Mouse (Mus musculus): ENCODE measurements at regions not wholly inside any gene's neighbourhood (a gene's known extent, or its start where the extent isn't known, plus 50 kb on each side); places are given as distances from the start of the nearest gene placed in this dataset.

DNA sequence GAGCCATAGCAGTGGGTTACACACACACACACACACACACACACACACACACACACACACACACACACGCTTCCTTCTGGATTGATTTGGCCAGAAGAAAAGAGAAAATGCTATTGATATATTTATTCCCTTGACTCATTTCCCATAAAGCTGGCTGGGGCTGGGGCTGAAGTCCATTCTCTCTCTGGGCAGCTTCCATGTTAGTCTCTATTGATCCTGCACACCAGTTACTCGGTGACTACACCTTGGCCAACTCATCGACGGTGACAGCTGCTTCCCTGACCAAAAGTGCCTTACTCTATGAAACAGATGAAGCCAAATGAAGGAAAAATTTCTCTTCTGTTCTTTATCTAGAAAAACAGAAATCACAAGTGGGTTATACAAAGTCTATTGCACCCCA, 82.1 kb downstream of the Snx18 start:
- DNase-seq (ENCODE audit: low spot score in 2 of 2): no peak

DNA sequence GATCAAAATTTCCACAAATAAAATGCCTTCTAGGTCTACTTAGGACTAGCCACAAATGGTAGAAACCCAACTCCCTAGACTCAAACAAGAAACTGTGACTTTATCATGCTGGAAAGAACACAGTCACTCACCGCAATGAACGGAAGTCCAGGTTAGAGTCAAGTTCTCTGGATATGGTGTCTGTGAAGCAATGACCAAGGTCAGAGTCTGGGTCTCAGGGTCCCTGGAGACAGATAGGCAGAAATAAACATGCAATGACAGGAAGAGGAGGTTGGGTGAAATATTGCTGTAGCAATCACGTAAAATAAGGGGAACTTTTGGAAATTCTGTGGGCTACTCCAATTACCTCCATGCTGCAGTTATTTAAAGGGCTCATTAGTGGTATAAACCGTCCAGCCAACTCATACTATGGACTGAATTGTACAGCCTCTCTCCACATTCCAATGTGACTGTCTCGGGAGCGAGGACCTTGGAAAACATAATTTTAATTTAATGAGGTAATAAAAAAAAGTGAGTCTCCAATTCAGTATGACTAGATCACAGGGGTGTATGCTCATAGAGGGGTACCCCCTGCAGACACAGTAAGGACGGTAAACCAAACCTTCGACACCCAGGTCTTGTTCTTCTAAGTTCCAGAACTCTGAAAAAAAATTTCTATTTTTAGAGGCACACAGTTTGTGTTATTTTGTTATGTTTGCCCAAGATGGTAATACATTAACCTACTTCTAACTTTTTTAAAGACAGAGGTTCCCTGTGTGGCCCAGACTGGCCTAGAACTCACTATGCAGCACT, 83.5 kb downstream of the Snx18 start:
- no peak for DNase-seq (ENCODE audit: low spot score in 2 of 2)

- no peak for DNase-seq (ENCODE audit: low spot score in 2 of 2)
These were observed 84.4 kb downstream of the Snx18 start for GRCm38 (mm10) chr13:113533884-113534445.

DNA sequence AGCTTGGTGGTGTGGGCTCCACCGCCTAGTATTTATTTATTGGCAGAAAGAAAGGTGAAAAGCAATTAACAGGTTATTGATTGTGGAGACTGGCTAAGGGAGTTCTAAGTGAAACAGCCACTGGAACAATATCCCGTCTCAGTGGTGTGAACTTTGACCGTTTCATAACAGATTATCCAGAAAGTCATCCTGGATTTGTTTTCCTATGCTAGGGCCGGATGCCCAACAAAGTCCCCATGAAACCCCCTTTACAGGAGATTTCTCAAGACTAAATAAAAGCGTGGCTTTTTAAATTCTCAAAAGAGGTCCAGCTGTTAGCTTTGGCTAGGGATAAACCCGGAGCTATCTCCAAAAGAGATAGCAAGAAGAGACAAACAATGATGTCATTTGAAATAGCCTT, 91.4 kb downstream of the Snx18 start:
- peak; percentile 76 to 78 for DNase-seq (ENCODE audit: low spot score in 2 of 2)

DNA sequence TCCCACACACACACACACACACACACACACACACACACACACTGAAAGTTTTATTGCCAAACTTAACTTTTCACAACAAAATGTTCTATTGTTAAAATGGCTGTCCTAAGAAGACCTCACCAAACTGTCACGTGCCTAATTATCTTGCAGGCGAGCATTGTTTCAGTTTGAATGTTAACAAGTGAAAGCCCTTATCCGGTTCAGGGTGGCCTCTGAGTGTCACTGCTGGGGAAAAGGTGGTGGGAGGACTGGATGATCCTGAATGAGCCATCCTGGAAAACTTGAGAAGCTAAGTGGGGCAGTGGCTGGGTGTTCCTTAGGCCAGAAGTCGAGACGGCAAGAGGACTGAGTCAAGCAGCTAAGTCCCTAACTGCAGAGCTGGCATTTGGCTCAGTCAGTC, 94.9 kb downstream of the Snx18 start:
- no peak for DNase-seq (ENCODE audit: low spot score in 2 of 2)

GRCm38 (mm10) chr13:113518144-113518543, 100.2 kb downstream of the Snx18 start:
- DNase-seq (ENCODE audit: low spot score in 2 of 2): no peak

GRCm38 (mm10) chr13:113516102-113516501, 102.3 kb downstream of the Snx18 start:
- peak in 1 of 2 experiments; percentile 52 for DNase-seq (ENCODE audit: low spot score in 2 of 2)

DNA sequence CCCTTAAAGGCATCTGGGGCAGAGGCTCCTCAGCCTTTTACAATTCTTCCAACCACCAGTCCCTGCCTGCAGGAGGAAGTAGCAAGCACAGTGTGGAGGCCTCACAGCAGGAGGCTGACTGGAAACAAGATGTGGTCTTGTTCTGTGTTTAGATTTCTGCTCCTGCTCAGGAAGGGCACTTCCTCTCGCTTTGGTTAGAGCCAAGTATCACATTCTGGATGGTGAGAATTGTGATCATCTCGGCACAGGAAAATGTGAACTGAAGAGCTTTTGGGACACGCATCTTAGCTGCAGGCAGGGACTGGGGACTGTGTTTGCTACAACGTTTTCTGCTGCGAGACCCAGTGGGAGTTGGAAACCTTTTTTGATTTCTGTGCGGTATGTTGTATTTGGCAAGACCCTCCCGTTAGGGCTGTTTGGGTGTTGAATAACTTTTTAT, 103.2 kb downstream of the Snx18 start:
- no peak for DNase-seq (ENCODE audit: low spot score in 2 of 2)

DNA sequence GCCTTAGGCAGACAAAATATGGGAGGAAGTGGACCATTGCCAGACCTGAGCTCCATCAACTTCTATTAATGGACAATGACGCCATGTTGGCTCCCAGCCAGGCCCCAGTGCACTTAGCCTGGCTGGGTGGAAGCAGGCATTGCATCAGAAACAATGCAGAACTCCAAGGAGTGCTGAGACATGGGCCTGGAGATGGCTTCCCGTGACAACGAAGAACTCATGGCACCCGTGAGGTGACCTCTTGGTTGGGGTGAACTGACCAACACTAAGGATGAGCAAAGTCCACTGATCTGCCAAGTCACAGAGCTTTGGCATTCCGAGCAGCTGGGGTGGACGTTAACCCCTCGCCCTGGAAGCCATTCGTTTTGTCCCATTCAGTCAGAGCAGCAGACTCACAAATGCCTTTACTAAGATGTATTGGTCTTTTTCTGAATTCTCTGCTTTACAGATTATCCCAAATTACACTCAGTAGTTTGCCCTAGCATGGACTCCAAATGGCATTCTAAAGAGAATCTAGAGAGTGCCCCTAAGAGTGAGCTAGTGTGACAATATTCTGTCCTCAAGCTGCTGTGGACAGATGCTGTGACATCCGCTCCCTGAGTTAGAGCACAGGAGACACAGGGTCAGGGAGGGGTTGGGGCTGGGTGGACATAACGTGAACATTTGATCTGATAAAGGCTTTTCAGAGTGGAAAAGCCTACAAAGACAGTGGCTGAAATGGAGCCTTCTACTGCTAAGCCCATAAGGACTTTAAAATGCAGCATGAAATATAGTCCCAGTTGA, 108.8 kb downstream of the Snx18 start:
- peak; percentile 86 to 92 for DNase-seq (ENCODE audit: low spot score in 2 of 2)

- DNase-seq (ENCODE audit: low spot score in 2 of 2): no peak
These were observed 110.1 kb downstream of the Snx18 start for GRCm38 (mm10) chr13:113508124-113508728.

DNA sequence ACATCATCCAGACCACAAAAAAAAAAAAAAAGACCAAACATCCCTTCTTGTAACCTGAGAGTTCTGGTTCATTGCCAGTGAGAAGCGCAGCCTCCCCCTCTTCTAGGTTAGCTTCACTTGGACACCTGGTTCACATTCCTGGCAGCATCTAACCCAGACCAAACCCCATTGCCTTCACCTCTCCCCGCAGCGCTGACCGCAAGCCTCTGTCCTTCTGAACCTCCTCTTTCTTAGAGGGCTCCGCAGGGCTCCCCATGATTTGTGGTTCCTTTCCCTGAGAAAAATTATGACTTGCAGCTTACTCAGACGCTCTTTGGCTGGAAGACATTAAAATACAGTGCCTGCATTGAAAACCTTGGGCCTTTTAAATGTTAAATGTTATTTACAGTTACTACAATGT, 115.8 kb downstream of the Snx18 start:
- no peak for DNase-seq (ENCODE audit: low spot score in 2 of 2)

DNA sequence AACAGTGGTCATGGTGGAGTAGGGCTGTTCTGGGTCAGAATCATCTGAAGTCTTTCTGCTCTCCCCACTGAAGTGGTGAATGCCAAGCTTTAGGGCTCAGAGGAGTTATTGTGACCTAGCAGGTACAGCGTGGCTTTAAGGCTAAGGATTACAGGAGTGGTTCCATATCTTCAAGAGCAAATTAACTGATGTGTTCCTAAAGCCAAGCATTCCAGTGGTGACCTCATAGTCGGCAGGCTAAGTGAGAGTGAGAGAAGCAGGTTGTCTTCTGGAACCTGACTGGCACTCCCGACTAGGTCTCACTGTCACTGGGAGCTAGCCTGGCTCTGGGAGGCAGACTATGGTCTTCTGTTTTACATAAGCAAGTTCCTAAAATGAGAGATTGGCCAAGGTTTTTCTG, 116.3 kb downstream of the Snx18 start:
- no peak for DNase-seq (ENCODE audit: low spot score in 2 of 2)

DNA sequence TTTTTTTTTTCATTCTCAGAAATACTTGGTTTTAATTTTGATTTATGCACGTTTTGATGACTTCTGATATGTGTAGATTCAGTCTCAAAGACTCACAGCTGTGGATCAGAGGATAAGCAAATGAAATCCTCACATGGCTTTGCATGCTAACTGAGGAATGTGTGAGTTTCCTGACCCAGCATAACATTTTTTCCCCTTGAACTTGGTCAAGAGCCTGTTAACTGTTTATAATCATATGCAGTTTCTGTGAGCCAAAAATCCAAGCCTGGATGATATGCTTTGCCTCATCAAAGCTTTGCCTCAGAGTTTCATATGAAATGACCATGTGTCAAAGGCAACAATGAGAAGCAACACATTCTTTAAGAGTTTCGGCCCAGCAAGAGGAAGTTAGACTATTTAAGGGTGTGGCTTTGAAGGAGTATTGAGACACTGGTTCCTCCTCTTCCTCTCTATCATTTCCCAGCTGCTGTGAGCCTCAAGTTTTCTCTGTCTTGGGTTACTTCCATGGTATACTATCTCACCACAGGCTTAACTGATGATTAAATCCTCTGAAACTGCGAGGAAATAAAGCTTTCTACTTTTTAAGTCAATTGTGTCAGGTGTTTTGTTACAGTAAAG, 117.9 kb downstream of the Snx18 start:
- DNase-seq (ENCODE audit: low spot score in 2 of 2): no peak

DNA sequence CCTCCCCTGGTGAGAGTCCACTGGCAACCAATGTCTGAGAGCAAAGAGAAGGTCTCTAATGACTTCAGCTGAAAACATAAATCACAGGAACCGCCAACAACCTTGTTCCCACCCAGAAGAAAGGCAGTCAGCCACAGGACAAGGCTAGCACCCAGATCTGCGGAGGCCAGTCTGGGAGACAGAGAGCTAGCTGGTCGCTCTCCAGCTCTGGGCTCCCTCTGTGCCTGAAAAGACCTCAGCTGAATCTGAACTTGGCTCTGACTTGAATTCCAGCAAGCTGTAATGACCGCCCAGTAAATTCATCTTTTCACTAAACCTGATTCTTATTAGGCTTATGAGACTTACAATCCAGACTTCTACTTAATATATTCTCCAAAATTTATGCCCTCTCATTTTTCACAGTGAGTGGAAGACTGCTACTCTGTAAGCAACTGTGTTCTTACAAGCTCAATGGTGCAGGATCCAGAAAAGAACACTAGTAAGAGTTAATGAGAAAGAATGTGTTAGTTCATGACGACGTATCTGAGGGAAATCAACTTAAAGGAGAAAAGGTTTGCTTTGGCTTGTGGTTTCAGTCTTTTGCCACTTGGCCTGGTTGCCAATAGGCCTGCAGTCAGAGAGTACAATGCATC, 119.2 kb downstream of the Snx18 start:
- peak; percentile 57 to 65 for DNase-seq (ENCODE audit: low spot score in 2 of 2)

GRCm38 (mm10) chr13:113495595-113496285, 122.6 kb downstream of the Snx18 start:
- no peak for DNase-seq (ENCODE audit: low spot score in 2 of 2)

- no peak for DNase-seq (ENCODE audit: low spot score in 2 of 2)
These were observed 123.2 kb downstream of the Snx18 start for GRCm38 (mm10) chr13:113495136-113495535.

- DNase-seq (ENCODE audit: low spot score in 2 of 2): no peak
These were observed 123.7 kb downstream of the Snx18 start for GRCm38 (mm10) chr13:113494688-113495087.

DNA sequence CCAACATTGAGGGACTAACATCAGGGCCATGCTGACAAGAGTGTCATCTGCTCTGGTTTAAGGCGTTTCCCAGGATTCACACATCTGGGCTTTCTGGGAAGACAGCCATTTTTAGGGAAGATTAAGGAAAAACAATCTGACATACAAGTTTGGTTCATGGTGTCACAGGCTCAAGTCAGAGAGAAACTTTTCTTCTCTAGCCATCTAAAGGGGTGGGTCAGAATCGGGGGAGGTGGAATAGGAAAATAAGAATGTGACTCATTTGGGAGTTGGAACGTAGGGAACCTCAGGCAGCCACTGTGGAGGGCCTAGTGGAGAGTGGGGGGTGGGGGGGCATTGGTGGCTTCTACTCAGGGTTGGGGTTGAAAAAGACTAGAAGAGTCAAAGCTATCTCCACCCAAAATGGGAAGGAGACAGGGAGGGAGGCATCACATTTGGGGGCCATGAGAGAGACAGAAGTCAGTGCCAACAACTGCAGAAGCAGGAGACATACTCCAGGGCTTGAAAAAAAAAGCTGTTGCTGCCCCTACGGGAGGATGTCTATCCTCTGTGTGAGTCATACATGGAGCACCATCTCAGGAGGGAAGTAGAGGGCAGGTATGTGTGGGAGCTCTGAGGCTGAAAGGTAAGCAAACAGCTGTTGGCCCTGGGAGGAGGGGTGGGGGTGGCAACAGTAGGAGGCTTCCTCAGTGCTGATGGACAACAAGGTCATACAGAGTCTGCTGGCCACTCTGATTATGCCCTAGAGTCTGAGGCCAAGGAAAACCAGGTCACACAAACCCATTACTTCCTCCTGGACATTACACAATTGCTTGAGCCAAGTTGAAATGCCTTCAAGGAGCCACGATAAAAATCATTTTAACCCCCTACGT, 128.2 kb downstream of the Snx18 start:
- DNase-seq (ENCODE audit: low spot score in 2 of 2): peak in 1 of 2 experiments; percentile 25

DNA sequence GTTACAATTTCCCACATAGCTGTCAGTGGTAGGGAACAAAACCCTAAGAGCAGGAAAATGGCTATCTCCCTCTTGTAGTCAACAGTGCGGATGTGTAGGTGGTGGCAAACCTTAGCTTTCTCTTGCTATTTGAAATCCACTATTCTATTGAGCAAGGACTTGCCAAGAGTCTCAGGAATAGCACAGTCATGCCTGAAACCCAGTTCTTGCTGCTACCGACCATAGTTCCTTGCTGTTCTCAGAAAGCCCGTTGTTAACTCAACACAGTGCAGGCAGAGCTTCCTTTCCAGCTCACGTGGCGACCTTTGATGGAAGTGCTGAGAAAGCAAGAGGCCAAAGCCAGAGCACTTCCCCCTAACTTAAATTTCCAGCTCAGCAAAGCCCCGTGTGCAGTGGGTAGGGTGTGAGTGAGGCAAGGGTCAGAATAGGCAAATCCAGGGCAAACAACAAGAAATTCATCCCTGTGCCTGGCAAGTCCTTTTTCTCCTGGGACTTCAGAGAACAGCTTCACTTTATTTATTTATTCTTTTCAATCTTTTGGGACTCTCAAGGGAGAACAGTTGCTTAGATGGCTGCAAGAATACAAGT, 131.9 kb downstream of the Snx18 start:
- no peak for DNase-seq (ENCODE audit: low spot score in 2 of 2)

Data from heart, adult 9 months (tissue).